Mouse (Mus musculus) kidney, postnatal 25 days (tissue): ENCODE results near the gene Ctdnep1.
"Not testable (repeated sequence)": the region's sequence is repeated elsewhere in the genome, so short reads cannot be mapped to it uniquely, and the experiment has no call there.

Source experiments
- DNase-seq, 2 experiments: peaks; one replicate each; pipeline ENCODE4 v3.0.0; 2021; ENCODE audit warnings: mixed read lengths in 2 of 2

The Ctdnep1 gene

DNA sequence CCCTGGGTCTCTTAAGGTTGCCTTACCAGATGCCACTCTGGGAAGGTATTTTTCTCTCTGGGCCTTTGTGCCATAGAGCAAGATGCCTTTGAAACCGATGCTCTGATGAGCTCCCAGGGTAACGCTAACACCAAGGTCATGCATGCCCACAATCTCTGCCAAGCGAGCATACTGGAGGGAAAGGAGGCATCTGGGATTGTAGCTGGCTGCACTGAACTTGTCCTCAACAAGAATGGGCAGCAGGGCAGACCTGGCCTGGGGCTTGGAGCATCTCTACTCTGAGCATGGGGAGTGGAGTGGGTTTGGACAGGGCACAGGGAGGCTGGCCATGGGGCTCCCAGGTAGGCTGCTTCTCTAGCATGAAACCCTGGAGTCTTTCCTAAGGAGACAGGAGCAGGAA is 32.5 kb downstream of the Ctdnep1 start:
- no peak for DNase-seq

GRCm38 (mm10) chr11:70014051-70014450 is 33.1 kb downstream of the Ctdnep1 start:
- DNase-seq = no peak

GRCm38 (mm10) chr11:70014880-70015558 is 34.1 kb downstream of the Ctdnep1 start, which contains the start of gene Acadvl:
Acadvl (minus strand) TSS chr11:70015411.
- peak; percentile 95 to 97 for DNase-seq

- DNase-seq = no peak
These were observed 34.7 kb downstream of the Ctdnep1 start for GRCm38 (mm10) chr11:70015677-70016076.

GRCm38 (mm10) chr11:70016177-70016576 is 35.2 kb downstream of the Ctdnep1 start:
- DNase-seq = not testable (repeated sequence)

- DNase-seq = no peak
These were observed 35.7 kb downstream of the Ctdnep1 start, which contains the start of gene Dlg4 for GRCm38 (mm10) chr11:70016669-70017068. Dlg4 (plus strand) TSS chr11:70016942.

GRCm38 (mm10) chr11:70017199-70017767 is 36.3 kb downstream of the Ctdnep1 start:
- DNase-seq = no peak

GRCm38 (mm10) chr11:70018131-70018990 is 37.4 kb downstream of the Ctdnep1 start:
- peak; percentile 53 to 57 for DNase-seq

GRCm38 (mm10) chr11:70019495-70020021 is 38.6 kb downstream of the Ctdnep1 start:
- DNase-seq = no peak

- DNase-seq = no peak
These were observed 39.2 kb downstream of the Ctdnep1 start for GRCm38 (mm10) chr11:70020022-70020631.

GRCm38 (mm10) chr11:70020731-70021263 is 39.8 kb downstream of the Ctdnep1 start:
- peak; percentile 79 to 87 for DNase-seq

- peak; percentile 97 to 99 for DNase-seq
These were observed 40.5 kb downstream of the Ctdnep1 start for GRCm38 (mm10) chr11:70021264-70022132.

DNA sequence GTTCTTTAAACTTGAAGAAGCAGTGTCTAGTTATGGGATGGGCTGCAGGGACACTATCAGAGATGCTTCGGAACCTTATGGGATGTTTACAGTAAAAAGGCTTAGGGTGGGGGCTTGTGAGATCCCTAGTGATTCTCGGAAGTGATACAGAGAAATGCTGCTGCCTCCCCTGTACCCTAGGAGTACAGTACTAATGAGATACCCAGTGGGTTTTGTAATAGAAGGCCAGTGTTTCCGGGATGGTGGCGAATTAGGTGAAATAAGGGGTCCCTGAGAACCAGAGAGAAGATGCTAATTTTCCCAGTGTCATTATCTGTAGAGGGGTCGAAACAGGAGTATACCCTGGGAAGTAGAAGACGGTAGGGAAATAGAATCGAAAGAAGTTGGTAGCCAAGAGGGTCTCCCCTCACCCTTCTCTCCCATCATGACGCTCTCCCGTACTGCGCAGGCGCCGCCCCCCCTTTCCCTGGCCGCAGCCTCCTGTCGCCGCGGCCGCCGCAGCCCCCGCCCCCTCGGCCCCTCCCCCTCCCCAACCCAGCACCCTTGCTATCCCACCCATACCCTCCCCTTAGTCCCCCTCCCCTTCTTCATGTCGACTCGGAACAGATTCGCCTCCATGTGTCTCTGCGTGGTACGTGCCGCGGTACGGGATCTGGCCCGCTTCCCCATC is 42.7 kb downstream of the Ctdnep1 start:
- peak in 1 of 2 experiments; percentile 37 for DNase-seq

GRCm38 (mm10) chr11:70024151-70024514 is 43.2 kb downstream of the Ctdnep1 start:
- DNase-seq = peak in 1 of 2 experiments; percentile 35

DNA sequence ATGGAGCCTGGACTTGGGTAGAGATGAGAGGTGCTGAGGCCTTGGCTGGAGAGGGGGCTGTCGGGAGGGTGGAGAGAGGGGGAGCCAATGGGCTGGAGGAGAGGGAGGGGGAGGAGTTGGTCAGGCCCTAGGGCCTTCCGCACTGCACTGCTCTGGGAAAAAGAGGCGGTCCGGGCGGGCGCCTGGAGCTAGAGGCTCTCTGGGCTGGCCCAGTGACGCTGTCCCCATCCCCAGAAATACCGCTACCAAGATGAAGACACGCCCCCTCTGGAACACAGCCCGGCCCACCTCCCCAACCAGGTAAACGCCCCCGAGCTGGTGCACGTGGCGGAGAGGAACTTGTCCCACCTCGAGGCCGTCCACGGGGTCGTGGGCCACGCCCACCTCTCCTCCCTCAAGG is 45.7 kb downstream of the Ctdnep1 start:
- peak; percentile 37 to 67 for DNase-seq

GRCm38 (mm10) chr11:70027397-70027796 is 46.4 kb downstream of the Ctdnep1 start:
- DNase-seq = peak in 1 of 2 experiments; percentile 38

GRCm38 (mm10) chr11:70028401-70029129 is 47.6 kb downstream of the Ctdnep1 start:
- DNase-seq = peak in 1 of 2 experiments; percentile 30

DNA sequence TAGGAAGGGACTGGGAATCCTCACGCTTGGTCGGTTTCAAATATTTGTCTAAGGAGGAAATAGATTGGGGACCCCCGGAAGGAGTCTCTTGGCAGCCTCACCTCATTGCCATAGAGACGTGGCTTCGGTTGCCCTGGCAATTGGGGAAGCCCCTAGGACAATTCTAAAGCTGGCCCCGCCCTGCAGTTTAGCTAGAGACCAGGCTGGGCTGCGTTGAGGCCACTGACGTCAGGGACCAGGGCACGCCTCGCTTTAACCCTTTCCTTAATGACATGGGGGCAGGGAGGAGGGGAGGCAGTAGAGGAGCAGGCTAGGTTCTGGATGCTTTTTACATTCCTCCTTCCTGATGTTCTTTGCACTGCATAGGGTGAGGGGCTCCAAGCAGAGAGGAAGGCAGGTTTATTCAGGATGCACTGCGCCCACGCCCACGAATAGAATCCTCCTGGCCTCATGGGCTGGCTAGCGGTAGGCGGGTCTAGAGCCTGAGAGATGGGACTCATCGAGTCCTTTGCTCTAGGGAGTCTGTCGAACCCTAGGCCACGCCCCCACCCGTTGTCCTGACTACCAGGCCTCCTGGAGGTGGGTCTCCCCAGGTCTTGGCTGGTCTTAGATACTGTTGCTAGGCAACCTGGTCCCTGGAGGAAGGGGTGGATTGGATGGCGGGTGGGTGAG is 48.3 kb downstream of the Ctdnep1 start:
- peak; percentile 45 to 63 for DNase-seq

- no peak for DNase-seq
These were observed 49.0 kb downstream of the Ctdnep1 start for GRCm38 (mm10) chr11:70029829-70030550.
